Mouse (Mus musculus) ES-E14 (cell line): Measurements from ENCODE around the gene Etv1.

Experiments
- CHD2 ChIP-seq: IDR thresholded peaks from 2 replicates; pipeline ENCODE4 v1.6.1; 2014; ENCODE audit warnings: mild to moderate bottlenecking, low read depth, low read length, inconsistent platforms
- ZC3H11A ChIP-seq: IDR thresholded peaks from 2 replicates; pipeline ENCODE4 v1.6.1; 2012; ENCODE audit warnings: low read depth, mild to moderate bottlenecking, inconsistent platforms, low read length, borderline replicate concordance
- ZNF384 ChIP-seq: IDR thresholded peaks from 2 replicates; pipeline ENCODE4 v1.6.1; 2012; ENCODE audit warnings: low read depth, low read length, inconsistent platforms

GRCm38 (mm10) chr12:38906812-38907211, 127.6 kb downstream of the Etv1 start:
- TF ChIP-seq ZNF384 (no peak), ZC3H11A (no peak), CHD2 (no peak)
